Mouse (Mus musculus) bone marrow, adult 2 months (tissue): Measurements from ENCODE around the gene Xkr7.

Experiments used
- CTCF ChIP-seq: fragments of 200-500 bp; IDR thresholded peaks from 2 replicates; pipeline ENCODE4 v1.5.1; 2011; ENCODE audit warnings: low read length, control low read depth; ENCODE audit not compliant: control insufficient read depth, insufficient read depth
- POLR2A ChIP-seq: fragments of 200-500 bp; IDR thresholded peaks from 2 replicates; pipeline ENCODE4 v1.6.1; 2011; ENCODE audit warnings: low read depth, mild to moderate bottlenecking, control low read depth, low read length, borderline replicate concordance; ENCODE audit not compliant: control insufficient read depth

- no peak for TF ChIP-seq CTCF
- TF ChIP-seq POLR2A: no peak
These were observed 14.2 kb downstream of the Xkr7 start for GRCm38 (mm10) chr2:153045884-153046299.
